Mouse (Mus musculus) adrenal gland, postnatal 4 days (tissue): ENCODE results near the gene Casp8. TPM values are rescaled to one million over a fixed set of nuclear protein-coding genes. Genes with fewer than 3 reads are reported as not detected.
"Not testable (repeated sequence)": the region's sequence is repeated elsewhere in the genome, so short reads cannot be mapped to it uniquely, and the experiment has no call there.

Source experiments
- DNase-seq, 2 experiments: peaks; one replicate each; pipeline ENCODE4 v3.0.0; 2021 to 2022; ENCODE audit warnings: low spot score in 2 of 2, mixed read lengths in 2 of 2
- total RNA-seq, 2 experiments: library from RNA; stranded (reverse); gene quantifications; 2 replicates each; pipeline ENCODE4 v1.2.3; 2021

Casp8 gene
- total RNA-seq, 2 experiments from 2014 or later, result 25.6 to 29.8 TPM

- not testable (repeated sequence) for DNase-seq
Observed at GRCm38 (mm10) chr1:58891481-58892170, 96.5 kb downstream of the Casp8 start.

- DNase-seq, result not testable (repeated sequence)
Observed at GRCm38 (mm10) chr1:58892386-58892785, 97.2 kb downstream of the Casp8 start.

Other genes starting within 250 kb of the Casp8 start
- 10 to 100 TPM; 24.3 to 27.7 TPM for gene Fam126b, start 209.1 kb upstream of the Casp8 start, total RNA-seq
- 100 to 1,000 TPM; 101 to 118 TPM for gene Ndufb3, start 209.0 kb upstream of the Casp8 start, total RNA-seq
- under 1 TPM; 0.20 to 0.25 TPM for gene Als2cr12, start 99.4 kb upstream of the Casp8 start, total RNA-seq
- gene Cflar, start 83.9 kb upstream of the Casp8 start, total RNA-seq, result 100 to 1,000 TPM; 101 to 104 TPM
- 10 to 100 TPM; 52.2 to 60.1 TPM for gene Trak2, start 178.1 kb downstream of the Casp8 start, total RNA-seq
- gene Stradb, start 178.1 kb downstream of the Casp8 start, total RNA-seq, result 10 to 100 TPM; 24.6 to 25.5 TPM